Mouse (Mus musculus) neural tube, embryonic 12.5 days (tissue): ENCODE data around the gene Gm13023. TPM values are rescaled to one million over a fixed set of nuclear protein-coding genes. Genes with fewer than 3 reads are reported as not detected.
"Not testable (repeated sequence)": the region's sequence is repeated elsewhere in the genome, so short reads cannot be mapped to it uniquely, and the experiment has no call there.

Source experiments
- ATAC-seq: fragments of 200-750 bp; cut with Nextera tagmentation; 2 replicates; pipeline ENCODE4 v1.8.0; 2017; ENCODE audit warnings: low read depth, mild to moderate bottlenecking, moderate TSS enrichment, moderate library complexity; ENCODE audit not compliant: low FRiP score
- H3K27ac ChIP-seq: fragments of 300-500 bp; sonication (generic); 2 replicates; pipeline ENCODE4 v1.5.1; 2016
- H3K27me3 ChIP-seq: fragments of 300-500 bp; sonication (generic); replicated peaks from 2 replicates; pipeline ENCODE4 v1.6.1; 2016; ENCODE audit warnings: mild to moderate bottlenecking
- H3K36me3 ChIP-seq: fragments of 300-500 bp; sonication (generic); 2 replicates; pipeline ENCODE4 v1.6.1; 2016; ENCODE audit warnings: mild to moderate bottlenecking
- H3K4me1 ChIP-seq: fragments of 300-500 bp; sonication (generic); 2 replicates; pipeline ENCODE4 v1.6.1; 2016
- H3K4me2 ChIP-seq: fragments of 300-500 bp; sonication (generic); replicated peaks from 2 replicates; pipeline ENCODE4 v1.6.1; 2016; ENCODE audit warnings: mild to moderate bottlenecking
- H3K4me3 ChIP-seq: fragments of 300-500 bp; sonication (generic); 2 replicates; pipeline ENCODE4 v1.5.1; 2016
- H3K9ac ChIP-seq: fragments of 300-500 bp; sonication (generic); 2 replicates; pipeline ENCODE4 v1.6.1; 2016; ENCODE audit warnings: mild to moderate bottlenecking
- H3K9me3 ChIP-seq: fragments of 300-500 bp; sonication (generic); 2 replicates; pipeline ENCODE4 v1.6.1; 2016; ENCODE audit warnings: mild to moderate bottlenecking
- WGBS: fragments of 180-500 bp; shearing (Covaris S2); methylation state at CpG from one replicate; pipeline ENCODE4 v1.1.7; 2016; 5-methylcytosine and 5-hydroxymethylcytosine counted together
- polyA plus RNA-seq: library from polyadenylated mRNA; unstranded; fragments of >200 nt; fragmentation: Nextera tagmentation; extraction: Ambion mirVana; gene quantifications from 2 replicates; pipeline ENCODE4 v1.2.1, GENCODE M21; 2016

Gm13023 gene
- not detected in 2 replicates for polyA plus RNA-seq

DNA sequence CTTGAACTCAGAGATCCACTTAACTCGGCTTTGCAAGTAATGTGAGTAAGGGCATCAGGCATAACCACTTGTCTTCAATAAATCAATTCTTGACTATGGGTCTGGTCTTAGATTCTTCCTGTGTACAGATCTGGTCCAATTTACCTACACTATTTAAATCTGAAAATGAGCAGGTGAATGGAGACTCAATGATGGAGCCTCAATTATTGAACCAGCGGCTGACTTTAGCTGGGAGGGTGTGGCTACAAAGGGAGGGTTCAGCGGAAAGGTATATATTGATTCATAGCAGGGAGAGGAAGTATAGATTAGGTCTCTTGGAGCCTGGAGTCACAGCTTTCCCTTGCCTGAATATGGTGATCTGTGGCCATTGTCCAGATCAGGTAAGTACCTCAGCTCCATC lies at the start of gene Gm13023:
Gene Gm13023 (plus strand): TSS at position 301 of the 400 bp plus-strand sequence.
- 92% methylated on average over 3 of the region's 3 CpGs for WGBS
- ATAC-seq = not testable (repeated sequence)

DNA sequence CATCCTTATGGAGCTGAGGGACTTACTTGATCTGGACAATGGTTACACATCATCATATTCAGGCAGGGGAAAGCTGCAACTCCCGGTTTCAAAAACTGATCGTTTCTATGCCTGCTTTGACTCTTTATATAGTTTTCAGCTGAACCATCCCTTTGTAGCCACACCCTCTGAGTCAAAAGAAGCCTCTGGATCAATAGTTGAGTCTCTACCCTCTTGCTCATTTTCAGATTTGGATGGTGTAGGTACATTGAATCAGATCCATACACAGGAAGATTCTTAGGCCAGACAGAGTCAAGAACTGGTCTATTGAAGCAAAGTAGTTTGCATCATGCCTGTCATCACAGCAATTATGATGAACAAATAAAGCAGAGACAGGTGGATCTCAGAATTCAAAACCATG lies 26.8 kb downstream of the Gm13023 start, which contains the start of gene Gm13084:
Gene Gm13084 (minus strand): TSS at position 101 of the 400 bp plus-strand sequence.
- no peak for ATAC-seq
- WGBS = 89% methylated on average over 2 of the region's 2 CpGs
- no peaks in the 10 kb centered on the region for H3K36me3 ChIP-seq
- no peaks in the 10 kb centered on the region for H3K4me1 ChIP-seq
- H3K9me3 ChIP-seq = peaks cover 41% of the 10 kb centered on the region; the same call in 1 of the 2 replicates
- no peak within 1 kb of the TSS for H3K9ac ChIP-seq
- no peaks in the 10 kb centered on the region for H3K27me3 ChIP-seq
- no peak within 1 kb of the TSS for H3K4me3 ChIP-seq
- no peak within 1 kb of the TSS for H3K4me2 ChIP-seq
- no peak within 1 kb of the TSS for H3K27ac ChIP-seq

More for the DNA sequence above, at the start of gene Gm13023:
- not testable (repeated sequence) for H3K36me3 ChIP-seq, H3K4me1 ChIP-seq, H3K27ac ChIP-seq, H3K9ac ChIP-seq, H3K27me3 ChIP-seq, H3K4me3 ChIP-seq, H3K4me2 ChIP-seq, H3K9me3 ChIP-seq

Other genes starting within 250 kb of the Gm13023 start
- not detected in 2 replicates for gene BC080695, start 237.7 kb upstream of the Gm13023 start, polyA plus RNA-seq
- gene Gm13057, start 237.6 kb upstream of the Gm13023 start, polyA plus RNA-seq = not detected in 2 replicates
- gene Gm13083, start 174.3 kb upstream of the Gm13023 start, polyA plus RNA-seq = not detected in 2 replicates
- not detected in 2 replicates for gene Gm13088, start 132.1 kb upstream of the Gm13023 start, polyA plus RNA-seq
- gene Gm13089, start 86.6 kb upstream of the Gm13023 start, polyA plus RNA-seq = not detected in 2 replicates
- gene Gm13078, start 69.9 kb upstream of the Gm13023 start, polyA plus RNA-seq = not detected in 2 replicates
- not detected in 2 replicates for gene Gm13084, start 26.7 kb downstream of the Gm13023 start, polyA plus RNA-seq
- gene Gm13103, start 57.1 kb downstream of the Gm13023 start, polyA plus RNA-seq = not detected in 2 replicates
- gene Pramef6, start 111.0 kb downstream of the Gm13023 start, polyA plus RNA-seq = not detected in 2 replicates
- not detected in 2 replicates for gene Pramef25, start 161.7 kb downstream of the Gm13023 start, polyA plus RNA-seq
- not detected in 2 replicates for gene Gm13101, start 177.6 kb downstream of the Gm13023 start, polyA plus RNA-seq
- not detected in 2 replicates for gene Pramef17, start 205.0 kb downstream of the Gm13023 start, polyA plus RNA-seq